Mouse (Mus musculus): ENCODE data around the gene Mdc1.

Gene Mdc1

DNA sequence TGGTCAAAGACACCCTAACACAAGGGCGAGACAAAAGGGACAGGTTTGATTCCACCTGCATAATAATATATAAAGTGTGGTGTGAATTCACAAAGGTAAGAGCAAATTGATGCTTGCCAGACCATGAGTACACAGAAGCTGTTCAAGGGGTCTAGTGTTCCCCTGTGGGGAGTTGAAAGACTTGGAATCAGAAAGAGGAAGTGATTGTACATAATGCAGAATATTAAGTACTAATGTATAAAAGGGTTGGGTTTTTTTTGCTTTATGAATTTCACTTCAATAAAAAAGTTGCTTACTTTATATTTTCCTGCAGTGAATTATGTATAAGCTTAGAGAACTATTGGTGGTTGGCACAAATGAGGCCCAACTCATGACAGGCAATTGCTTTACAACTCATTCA, 18.1 kb downstream of the Mdc1 start:
- DNase-seq, result no peak

DNA sequence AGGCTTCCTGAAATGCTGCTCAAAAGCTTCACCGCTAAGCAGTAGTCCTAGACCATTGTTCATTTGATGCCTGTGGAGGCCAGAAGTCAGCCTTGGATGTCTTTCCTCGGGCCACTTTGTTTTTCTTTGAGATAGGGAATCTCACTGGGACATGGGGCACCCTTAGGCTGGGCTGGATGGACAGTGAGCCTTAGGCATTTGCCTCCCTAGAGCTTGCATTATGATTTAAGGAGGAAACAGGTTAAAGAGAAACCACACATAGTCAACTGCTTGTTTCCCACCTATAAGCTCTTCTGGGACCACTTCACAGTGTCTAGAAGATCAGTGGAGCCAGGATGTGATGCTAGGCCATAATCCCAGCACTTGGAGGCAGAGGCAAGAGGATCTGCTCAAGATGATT, 18.5 kb downstream of the Mdc1 start:
- DNase-seq, result no peak

DNA sequence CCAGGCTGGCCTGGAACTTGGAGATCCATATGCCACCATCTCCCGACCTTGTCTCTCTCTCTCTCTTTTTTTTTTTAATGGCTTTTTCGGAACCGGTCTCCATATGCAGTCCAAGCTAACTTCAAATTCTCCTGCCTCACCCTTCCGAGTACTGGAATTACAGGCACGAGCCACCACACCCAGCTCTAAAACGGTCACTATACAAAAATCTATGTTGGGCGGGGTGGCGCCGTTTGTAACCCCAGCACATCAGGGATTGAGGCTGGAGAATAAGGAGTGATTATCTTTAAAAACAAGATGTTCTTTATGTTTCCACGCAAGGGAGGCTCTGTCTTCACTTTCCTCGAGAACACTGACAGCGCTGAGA, 19.5 kb downstream of the Mdc1 start:
- no peak for DNase-seq

DNA sequence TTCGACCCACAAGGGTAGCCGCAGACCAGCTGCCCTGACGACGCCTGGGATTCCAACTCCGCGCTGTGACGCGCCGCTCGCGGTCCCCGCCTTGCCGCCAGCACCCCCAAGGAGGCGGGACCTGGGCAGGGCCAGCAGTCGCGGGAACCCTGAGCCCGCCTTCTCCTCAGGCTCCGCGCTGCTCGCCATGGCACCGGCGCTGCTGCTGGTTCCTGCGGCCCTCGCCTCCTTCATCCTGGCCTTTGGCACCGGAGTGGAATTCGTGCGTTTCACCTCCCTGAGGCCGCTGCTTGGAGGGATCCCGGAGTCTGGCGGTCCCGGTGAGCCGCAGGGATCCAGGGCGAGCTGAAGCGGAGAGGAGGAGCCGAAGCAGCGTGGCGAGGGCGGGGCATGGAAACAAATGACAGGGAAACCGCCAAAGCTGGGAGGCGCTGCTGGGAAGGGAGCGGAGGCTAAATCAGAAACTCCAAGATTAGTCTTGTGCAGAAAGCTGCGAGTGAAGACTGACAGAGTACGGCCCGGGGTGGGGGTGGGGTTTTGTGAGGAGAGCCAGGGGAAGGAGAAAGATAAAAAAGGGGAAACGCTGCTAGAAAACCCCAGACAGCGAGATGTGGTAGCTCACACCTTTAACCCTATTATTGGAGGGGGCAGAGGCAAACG, 20.0 kb downstream of the Mdc1 start, which contains the start of gene Nrm:
Nrm (plus strand) TSS at position 121 of the 660 bp plus-strand sequence.
- peak; percentile 86 to 87 for DNase-seq

DNA sequence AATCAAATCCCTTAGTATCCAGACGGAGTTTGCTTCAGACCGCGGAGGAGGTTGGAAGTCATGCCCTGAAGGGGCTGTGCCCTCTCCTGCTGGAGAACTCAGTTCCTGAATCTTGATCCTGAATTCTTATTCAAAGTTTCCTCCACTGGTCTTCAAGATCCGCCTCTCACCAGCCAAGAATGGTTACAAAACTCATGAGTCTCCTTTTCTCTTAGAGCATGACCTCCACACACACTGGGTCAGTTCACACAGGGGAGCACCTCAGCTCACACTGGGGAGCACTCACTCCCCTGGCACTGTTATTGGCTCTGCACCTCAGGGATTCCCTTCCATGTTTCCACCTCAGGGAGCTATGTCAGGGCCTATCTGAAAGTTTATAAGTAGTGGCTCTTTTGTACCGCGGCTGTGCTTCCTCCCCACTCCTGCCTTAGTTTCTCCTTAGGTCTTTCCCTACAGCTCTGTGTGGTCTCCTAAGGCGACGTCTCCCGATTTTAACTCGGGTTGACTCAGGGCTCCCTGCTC, 23.6 kb downstream of the Mdc1 start:
- DNase-seq, result no peak

DNA sequence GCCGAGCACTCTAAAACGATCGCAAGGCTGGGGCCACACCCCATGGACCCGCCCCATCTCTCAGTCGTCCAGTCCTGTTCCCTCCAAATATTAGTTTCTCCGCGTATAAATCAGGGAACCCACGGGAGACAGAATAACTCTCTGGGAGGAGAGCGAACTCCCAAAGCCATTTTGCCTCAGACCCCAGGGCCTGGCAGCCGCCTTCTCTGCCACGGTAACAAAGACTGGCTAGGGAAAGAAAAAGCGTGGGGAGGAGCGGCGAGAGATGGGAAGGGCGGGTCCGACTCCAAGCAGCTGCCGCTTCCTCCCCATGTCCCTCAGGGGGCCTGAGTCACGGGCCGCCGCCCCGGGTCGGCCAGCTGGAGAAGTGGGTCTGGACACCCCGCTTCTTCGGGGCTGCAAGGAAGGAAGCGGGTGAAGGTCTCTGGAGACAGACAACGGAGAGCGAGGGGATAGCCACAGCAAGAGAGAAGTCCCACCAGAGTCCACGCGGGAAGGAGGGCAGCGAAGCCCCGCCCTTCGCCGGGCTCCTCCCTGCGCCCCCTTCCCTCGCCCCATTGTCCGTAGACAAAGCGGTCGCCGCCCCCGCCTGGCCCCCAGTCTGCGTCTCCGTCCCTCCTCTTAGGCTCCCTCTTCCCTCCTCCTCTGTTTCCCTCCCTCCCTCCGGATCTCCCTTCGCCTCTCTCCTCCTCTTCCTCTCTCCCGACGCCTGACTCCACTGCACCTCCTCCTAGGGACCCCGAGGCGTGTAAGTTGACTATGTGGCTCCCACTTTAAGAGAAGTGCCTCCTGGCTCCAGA, 24.4 kb downstream of the Mdc1 start, which contains the start of gene Ppp1r18:
Ppp1r18 (plus strand) TSS at position 113 of the 800 bp plus-strand sequence.
- DNase-seq, result peak; percentile 57 to 66

DNA sequence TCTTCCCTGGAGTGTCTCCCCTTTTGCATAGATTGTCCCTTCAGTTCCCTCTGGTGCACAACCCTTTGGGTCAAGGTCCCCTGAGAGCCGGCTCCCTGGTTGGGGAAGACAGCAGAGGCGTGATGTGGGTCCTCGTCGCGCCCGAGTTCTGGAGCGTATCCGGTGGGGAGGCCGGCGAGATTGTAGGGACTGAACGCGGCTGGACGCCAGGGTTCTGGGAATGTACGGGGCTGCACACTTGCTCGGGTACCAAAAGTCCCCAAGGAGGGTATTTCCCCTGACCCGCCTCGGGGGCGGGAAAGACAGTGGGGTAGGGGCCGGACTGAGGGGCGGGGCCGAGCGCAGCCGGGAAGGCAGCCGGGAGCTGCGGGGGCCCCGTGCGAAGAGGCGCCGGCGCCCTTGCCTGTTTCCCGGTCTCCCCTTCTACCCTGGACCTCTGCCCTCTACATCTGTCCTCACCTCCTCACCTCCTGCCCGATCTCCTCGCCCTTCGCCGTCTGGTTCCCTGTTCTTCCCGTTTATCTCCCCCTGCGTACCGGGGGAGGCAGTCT, 25.0 kb downstream of the Mdc1 start:
- DNase-seq, result peak; percentile 67 to 71

DNA sequence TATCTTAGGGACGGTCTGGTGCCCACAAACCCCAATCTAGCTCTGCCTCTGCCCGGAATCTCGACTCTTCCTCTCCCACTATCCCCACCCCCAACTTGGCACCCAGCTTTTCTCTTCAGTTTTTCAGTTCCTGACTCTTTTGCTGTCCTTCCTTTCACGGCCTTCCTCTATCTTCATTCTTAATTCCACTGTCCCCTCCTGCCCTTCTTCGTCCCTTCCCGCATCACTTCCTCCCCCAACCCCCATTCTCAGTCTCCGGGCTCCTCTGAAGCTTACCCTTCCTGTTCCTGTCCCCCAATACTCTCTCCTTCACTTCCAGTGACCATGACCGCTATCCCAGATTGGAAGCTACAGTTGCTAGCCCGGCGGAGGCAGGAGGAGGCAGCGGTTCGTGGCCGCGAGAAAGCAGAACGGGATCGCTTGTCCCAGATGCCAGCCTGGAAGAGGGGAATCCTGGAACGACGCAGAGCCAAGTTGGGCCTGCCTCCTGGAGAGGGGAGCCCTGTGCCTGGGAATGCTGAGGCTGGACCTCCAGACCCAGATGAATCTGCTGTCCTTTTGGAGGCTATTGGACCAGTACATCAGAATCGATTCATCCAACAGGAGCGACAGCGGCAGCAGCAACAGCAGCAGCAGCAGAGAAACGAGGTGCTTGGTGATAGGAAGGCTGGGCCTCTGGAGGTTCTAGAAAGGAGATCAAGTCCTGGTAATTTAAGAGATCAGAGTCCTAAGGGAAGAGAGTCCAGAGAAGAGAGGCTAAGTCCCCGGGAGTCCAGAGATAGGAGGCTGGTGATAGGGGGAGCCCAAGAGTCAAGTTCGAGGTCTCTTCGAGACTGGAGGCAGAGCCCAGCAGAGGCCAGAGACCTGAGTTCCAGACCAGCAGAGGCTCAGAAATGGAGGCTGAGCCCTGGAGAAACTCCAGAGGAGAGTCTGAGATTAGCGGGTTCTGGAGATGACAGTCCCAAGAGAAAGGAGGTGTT, 25.9 kb downstream of the Mdc1 start:
- DNase-seq, result peak; percentile 63 to 64

DNA sequence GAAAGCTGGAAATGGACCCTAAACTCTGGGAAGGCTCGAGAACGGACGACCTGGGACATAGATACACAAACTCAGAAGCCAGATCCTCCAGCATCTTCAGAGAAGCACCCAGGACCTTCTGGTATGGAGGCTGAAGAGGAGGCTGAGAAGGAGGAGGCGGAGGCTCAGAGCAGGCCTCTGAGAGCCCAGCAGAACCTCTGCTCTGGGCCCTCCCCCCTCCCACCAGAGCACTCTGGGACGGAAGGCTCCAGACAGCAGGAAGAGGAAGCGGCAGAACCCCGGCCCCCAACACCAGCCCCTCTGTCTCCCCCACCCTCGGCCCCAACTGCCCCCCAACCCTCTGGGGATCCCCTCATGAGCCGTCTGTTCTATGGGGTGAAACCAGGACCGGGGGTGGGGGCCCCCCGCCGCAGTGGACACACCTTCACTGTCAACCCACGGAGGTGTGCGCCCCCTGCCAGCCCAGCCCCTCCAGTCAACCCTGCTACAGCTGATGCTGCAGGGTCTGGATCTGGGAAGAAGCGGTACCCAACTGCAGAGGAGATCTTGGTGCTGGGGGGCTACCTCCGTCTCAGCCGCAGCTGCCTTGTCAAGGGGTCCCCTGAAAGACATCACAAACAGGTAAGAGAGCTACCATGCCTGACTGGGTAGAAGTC, 27.0 kb downstream of the Mdc1 start:
- DNase-seq, result peak; percentile 66 to 78

DNA sequence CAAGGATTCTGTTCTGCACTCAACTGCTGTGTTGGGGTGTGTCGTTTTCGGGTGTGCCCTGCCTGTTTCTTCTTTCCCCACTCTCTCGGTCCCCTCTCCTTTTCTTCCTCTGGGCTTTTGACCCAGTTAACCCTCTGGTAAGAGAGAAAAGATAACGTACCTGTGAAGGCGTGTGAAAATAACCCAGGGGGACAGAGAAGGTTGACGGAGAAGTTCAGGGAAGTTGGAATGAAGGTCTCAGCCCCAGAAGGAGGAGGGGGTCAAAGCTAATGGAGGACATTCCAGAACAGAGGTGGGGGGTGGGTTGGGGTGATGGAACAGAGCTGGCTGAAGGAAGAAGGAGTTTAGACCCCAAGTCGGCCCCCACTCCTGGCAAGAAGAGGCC, 27.6 kb downstream of the Mdc1 start:
- no peak for DNase-seq

DNA sequence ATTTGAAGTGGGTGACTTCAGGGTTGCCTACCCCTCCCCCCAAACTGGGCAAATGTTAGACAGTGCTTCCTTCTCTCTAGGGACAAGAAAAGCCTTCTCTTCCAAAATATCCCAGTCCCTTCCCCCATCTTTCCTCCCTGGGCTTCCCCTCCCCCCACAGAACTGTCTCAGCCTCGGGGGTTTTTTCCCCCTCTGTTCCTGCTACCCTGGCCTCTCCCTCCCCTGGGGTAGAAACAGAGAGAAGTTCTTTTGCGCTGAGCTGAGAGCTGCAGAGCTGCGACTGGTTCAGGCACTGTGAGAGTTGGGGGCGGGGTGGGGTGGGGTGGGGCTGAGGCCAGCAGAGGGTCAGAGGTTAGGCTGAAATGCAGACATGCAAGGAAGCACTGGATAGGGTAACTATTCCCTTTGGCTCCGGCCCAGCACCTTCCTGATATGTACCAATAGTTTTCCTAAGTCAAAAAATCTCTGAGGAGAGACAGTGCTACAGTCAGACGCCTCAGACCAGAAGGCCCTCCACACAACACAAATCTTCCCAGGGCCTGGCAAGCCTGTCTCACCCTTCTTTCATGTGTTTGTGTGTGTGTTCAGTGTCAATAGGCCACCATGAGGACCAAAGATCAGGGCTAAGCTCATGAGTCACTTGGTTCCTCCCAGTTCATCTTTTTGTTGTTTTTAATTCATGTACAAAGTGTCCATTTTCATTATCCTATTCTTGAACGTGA, 28.2 kb downstream of the Mdc1 start:
- DNase-seq, result peak; percentile 60 to 63

DNA sequence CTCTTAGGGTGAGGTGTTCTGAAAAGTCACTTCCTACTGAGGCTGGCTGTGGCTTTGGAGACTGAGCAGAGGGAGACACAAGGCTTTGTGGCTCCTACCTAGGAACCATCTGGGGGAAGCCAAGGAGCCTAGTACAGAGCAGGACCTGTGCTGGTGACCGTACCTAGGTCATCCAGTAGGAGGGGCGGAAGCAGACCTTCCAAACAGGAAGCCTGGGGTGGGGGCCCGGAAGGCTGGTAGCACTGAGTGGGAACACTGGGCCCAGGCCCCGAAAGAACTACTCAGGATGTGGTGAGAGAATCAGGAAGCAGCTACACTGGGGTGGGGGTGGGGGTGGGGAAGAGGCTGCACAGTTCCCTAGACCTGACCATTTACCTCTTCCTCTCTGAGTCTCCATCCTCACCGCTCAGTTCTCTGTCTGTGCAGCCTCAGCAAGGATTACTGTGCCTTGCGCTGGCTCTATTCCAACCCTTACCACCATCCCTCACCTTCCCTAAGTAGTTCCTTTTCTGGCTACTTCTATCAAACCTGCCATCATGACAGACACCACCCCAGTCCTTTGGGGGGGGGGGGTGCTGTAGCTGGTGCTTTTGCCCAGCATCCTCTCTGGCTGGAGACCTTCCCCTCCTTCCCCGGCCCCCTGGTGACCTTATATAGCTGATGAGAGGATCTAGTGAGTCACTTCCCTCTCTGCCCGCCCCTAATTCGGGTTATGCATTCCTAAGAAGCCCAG, 29.0 kb downstream of the Mdc1 start:
- peak; percentile 86 to 92 for DNase-seq

DNA sequence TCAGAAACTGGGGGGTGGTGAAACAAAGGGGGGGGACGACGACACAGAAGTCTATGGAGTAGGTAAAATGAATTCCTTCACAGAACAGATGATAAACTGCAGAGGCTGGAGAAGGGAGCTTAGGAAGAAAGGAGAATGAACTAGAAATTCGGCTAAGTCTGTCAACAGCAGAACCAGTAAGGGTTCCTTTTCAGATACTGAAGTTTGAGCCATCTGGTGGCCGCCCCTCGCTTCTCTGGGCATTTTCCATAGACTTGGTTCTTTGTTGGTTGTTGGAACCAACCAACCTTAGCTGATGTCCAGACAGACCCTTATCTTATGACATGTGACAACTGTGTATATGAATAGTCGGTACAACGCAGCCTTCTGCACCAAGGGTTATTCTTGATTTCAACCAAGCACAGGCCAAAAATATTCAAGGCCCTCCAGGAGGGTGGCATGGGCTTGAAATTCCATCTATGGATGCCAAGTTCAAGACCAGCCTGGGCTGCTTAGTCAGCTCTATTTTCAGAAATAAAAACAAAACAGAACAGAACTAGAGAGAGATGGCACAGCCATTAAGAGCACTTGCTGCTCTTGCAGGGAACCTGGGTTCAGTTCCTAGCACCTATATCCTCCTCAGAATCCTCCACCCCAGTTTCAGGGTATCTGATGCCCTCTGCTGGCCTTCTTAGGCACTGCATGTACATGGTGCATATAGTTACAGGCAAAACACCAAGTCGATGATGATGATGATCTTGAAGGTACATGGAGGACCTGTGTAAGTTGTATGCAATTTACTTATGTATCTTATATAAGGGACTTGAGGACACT, 29.8 kb downstream of the Mdc1 start:
- peak; percentile 52 to 54 for DNase-seq

DNA sequence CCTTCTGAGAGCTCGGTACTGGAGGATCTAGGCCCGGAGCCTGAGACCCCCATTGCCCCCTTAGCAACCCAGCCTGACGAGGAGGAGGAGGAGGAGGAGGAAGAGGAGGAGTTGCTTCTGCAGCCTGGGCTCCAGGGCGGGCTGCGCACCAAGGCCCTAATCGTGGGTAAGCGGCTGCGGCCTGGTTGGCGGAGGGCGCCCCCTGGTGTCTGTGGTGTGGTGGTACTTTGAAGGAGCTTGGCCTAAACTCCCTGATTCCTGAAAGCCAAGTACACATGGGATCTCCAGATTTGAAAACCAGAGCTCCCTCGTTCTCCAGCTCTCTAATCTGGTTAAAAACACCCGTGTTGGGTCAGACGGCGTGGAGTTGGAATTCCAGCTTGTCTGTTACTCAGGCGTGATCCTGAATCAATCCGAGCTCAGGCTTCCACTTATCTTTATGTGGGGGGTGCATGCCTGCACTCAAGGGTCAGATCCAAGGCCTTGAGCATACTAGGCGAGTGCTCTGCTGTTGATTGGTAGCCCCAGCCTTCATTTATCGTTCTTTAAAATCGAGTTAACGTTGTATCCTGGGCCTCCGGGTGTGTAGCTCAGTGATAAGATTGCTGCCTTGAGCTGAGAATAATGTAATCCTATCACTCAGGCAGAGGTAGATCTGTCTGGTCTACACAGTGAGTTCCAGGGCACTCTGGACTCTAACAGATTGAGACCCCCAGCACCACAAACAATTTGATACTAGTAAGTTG, 32.6 kb downstream of the Mdc1 start:
- DNase-seq, result peak; percentile 86 to 87

DNA sequence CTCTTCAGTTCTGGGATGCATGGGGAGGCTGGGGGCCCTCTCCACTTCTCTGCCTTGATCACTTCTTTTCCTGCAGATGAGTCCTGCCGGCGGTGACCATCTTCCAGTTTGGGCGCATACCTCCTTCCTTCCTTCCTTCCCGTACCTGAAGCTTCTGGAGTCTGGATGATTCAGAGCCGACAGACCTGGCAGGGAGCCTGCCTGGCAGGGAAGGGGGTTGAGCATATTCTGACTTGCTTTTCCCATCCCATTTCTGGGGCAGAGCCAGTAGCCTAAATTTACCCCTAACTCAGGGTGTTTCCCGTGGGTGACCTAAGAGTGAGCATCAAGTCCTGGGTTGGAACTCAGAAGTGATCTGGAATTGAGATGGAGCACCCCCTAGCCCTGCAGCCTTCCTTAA, 33.4 kb downstream of the Mdc1 start:
- no peak for DNase-seq

DNA sequence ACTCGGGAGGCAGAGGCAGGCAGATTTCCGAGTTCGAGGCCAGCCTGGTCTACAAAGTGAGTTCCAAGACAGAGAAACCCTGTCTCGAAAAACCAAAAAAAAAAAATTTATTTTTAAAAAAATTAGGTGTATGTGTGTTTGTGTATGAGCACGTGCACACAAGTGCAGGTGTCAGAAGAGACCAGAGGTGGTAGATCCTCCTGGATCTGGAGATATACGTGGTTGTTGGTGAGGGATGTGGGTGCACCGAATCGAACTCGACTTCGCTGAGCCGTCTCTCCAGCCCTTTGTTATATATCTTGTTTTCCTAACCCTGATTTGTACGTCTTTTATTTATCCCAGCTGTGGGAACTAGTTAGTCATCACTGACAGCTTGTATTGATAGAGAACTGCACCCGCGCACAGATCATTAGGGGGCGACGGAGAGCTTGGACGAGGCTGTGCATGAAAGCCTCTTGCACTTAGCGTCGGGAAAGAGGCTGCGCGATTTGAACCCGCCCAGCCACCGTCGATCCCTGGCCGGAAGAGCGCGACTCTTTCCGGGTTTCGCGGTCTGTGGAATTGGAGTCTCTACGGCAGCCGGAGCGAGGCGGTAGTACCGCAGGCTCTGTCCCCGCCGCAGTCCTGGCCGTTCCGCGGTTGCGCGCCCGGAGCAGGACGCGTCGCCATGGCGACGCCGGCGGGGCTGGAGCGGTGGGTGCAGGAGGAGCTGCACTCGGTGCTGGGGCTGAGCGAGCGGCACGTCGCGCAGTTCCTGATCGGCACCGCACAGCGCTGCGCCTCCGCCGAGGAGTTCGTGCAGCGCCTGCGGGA, 38.1 kb downstream of the Mdc1 start, which contains the start of gene Dhx16:
Dhx16 (plus strand) TSS at position 575 of the 813 bp plus-strand sequence.
- peak; percentile 94 to 96 for DNase-seq

DNA sequence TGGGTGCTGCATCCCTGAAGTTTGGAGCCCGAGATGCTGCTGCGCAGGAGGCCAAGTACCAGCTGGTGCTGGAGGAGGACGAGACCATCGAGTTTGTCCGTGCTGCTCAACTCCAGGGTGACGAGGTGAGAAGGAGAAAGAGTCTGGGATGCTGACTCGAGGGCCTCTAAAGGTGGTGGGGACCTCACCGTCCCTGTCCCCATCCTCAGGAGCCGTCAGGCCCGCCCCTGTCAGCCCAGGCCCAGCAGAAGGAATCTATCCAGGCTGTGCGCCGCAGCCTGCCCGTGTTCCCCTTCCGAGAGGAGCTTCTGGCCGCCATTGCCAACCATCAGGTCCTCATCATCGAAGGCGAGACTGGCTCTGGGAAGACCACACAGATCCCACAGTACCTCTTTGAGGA, 41.6 kb downstream of the Mdc1 start:
- DNase-seq, result no peak

DNA sequence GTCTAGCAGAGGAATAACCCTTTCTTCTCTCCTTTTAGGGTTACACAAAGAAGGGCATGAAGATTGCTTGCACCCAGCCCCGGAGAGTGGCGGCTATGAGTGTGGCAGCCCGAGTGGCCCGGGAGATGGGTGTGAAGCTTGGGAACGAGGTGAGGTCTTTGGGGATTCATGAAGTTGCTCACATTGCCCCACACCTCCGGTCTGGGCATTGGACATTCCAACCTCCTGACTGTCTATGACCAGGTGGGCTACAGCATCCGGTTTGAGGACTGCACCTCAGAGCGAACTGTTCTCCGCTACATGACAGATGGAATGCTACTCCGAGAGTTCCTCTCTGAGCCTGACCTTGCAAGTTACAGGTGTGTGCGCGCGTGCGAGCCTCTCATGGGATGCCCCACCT, 42.5 kb downstream of the Mdc1 start:
- DNase-seq, result no peak
